Mouse (Mus musculus) forebrain, embryonic 15.5 days (tissue): ENCODE results near the gene Ikzf3. TPM values are rescaled to one million over a fixed set of nuclear protein-coding genes. Genes with fewer than 3 reads are reported as not detected.

ENCODE experiments used
- ATAC-seq: fragments of 200-750 bp; cut with Nextera tagmentation; replicated peaks from 2 replicates; pipeline ENCODE4 v1.8.0; 2017; ENCODE audit warnings: mild to moderate bottlenecking, moderate TSS enrichment, moderate library complexity
- H3K27ac ChIP-seq: fragments of 300-500 bp; sonication (generic); replicated peaks from 2 replicates; pipeline ENCODE4 v1.5.1; 2015; ENCODE audit warnings: mild to moderate bottlenecking, inconsistent platforms
- H3K27me3 ChIP-seq: fragments of 300-500 bp; sonication (generic); 2 replicates; pipeline ENCODE4 v1.6.1; 2015; ENCODE audit warnings: inconsistent platforms
- H3K36me3 ChIP-seq: fragments of 300-500 bp; sonication (generic); 2 replicates; pipeline ENCODE4 v1.6.1; 2015; ENCODE audit warnings: mild to moderate bottlenecking, inconsistent platforms
- H3K4me1 ChIP-seq: fragments of 300-500 bp; sonication (generic); 2 replicates; pipeline ENCODE4 v1.6.1; 2015; ENCODE audit warnings: inconsistent platforms
- H3K4me2 ChIP-seq: fragments of 300-500 bp; sonication (generic); replicated peaks from 2 replicates; pipeline ENCODE4 v1.6.1; 2015; ENCODE audit warnings: mild to moderate bottlenecking, inconsistent platforms
- H3K4me3 ChIP-seq: fragments of 300-500 bp; sonication (generic); 2 replicates; pipeline ENCODE4 v1.5.1; 2015; ENCODE audit warnings: mild to moderate bottlenecking, inconsistent platforms
- H3K9ac ChIP-seq: fragments of 300-500 bp; sonication (generic); replicated peaks from 2 replicates; pipeline ENCODE4 v1.6.1; 2015; ENCODE audit warnings: mild to moderate bottlenecking, inconsistent platforms
- H3K9me3 ChIP-seq: fragments of 300-500 bp; sonication (generic); 2 replicates; pipeline ENCODE4 v1.6.1; 2016; ENCODE audit warnings: inconsistent platforms
- WGBS: fragments of 180-500 bp; shearing (Covaris S2); methylation state at CpG from one replicate; pipeline ENCODE4 v1.1.7; 2015; ENCODE audit warnings: mixed read lengths; 5-methylcytosine and 5-hydroxymethylcytosine counted together
- polyA plus RNA-seq: library from polyadenylated mRNA; unstranded; fragments of >200 nt; fragmentation: Nextera tagmentation; extraction: Ambion mirVana; gene quantifications from 2 replicates; pipeline ENCODE4 v1.2.1, GENCODE M21; 2015

Ikzf3 gene
- polyA plus RNA-seq, 1 experiment from 2014 or later = 0.10 TPM

GRCm38 (mm10) chr11:98584146-98584545, 38.3 kb upstream of the Ikzf3 start:
- no peak for ATAC-seq

GRCm38 (mm10) chr11:98583571-98583970, 37.7 kb upstream of the Ikzf3 start:
- Histone ChIP-seq H3K4me2 (no peak overlapping the region), H3K4me3 (no peak overlapping the region), H3K9me3 (no peaks in the 10 kb centered on the region), H3K27ac (no peak overlapping the region), H3K27me3 (no peaks in the 10 kb centered on the region), H3K9ac (no peak overlapping the region), H3K4me1 (peaks cover 37% of the 10 kb centered on the region), H3K36me3 (peaks cover 25% of the 10 kb centered on the region)
- WGBS = 43% methylated on average over 3 of the region's 3 CpGs
- no peak for ATAC-seq

More at GRCm38 (mm10) chr11:98584146-98584545, 38.3 kb upstream of the Ikzf3 start:
- peaks cover 25% of the 10 kb centered on the region for H3K36me3 ChIP-seq
- no peak overlapping the region for H3K4me3 ChIP-seq
- no peaks in the 10 kb centered on the region for H3K27me3 ChIP-seq
- no peak overlapping the region for H3K9ac ChIP-seq
- H3K27ac ChIP-seq = no peak overlapping the region
- 87% methylated on average over 1 of the region's 1 CpGs for WGBS
- H3K4me2 ChIP-seq = no peak overlapping the region
- no peaks in the 10 kb centered on the region for H3K9me3 ChIP-seq
- H3K4me1 ChIP-seq = peaks cover 40% of the 10 kb centered on the region

GRCm38 (mm10) chr11:98583265-98583552, 37.4 kb upstream of the Ikzf3 start:
- no peak overlapping the region for H3K27ac ChIP-seq
- H3K9ac ChIP-seq = no peak overlapping the region
- H3K36me3 ChIP-seq = peaks cover 25% of the 10 kb centered on the region
- no peak overlapping the region for H3K4me2 ChIP-seq
- no peak overlapping the region for H3K4me3 ChIP-seq
- no peak for ATAC-seq
- H3K27me3 ChIP-seq = no peaks in the 10 kb centered on the region
- WGBS = 89% methylated on average over 3 of the region's 3 CpGs
- H3K4me1 ChIP-seq = peaks cover 34% of the 10 kb centered on the region
- H3K9me3 ChIP-seq = no peaks in the 10 kb centered on the region

GRCm38 (mm10) chr11:98582551-98583264, 36.9 kb upstream of the Ikzf3 start:
- no peaks in the 10 kb centered on the region for H3K27me3 ChIP-seq
- ATAC-seq = no peak
- peaks cover 25% of the 10 kb centered on the region for H3K36me3 ChIP-seq
- H3K9ac ChIP-seq = no peak overlapping the region
- 90% methylated on average over 12 of the region's 12 CpGs for WGBS
- H3K4me2 ChIP-seq = no peak overlapping the region
- H3K4me3 ChIP-seq = no peak overlapping the region
- no peak overlapping the region for H3K27ac ChIP-seq
- peaks cover 29% of the 10 kb centered on the region for H3K4me1 ChIP-seq
- H3K9me3 ChIP-seq = no peaks in the 10 kb centered on the region

GRCm38 (mm10) chr11:98582030-98582388, 36.2 kb upstream of the Ikzf3 start:
- 85% methylated on average over 8 of the region's 8 CpGs for WGBS
- Histone ChIP-seq H3K4me3 (no peak overlapping the region), H3K27me3 (no peaks in the 10 kb centered on the region), H3K9me3 (no peaks in the 10 kb centered on the region), H3K36me3 (peaks cover 25% of the 10 kb centered on the region), H3K4me2 (no peak overlapping the region), H3K4me1 (peaks cover 24% of the 10 kb centered on the region), H3K27ac (no peak overlapping the region), H3K9ac (no peak overlapping the region)
- ATAC-seq = no peak

- Histone ChIP-seq H3K4me3 (no peak overlapping the region), H3K4me1 (peaks cover 22% of the 10 kb centered on the region), H3K27ac (no peak overlapping the region), H3K9me3 (no peaks in the 10 kb centered on the region), H3K4me2 (no peak overlapping the region), H3K9ac (no peak overlapping the region), H3K36me3 (peaks cover 25% of the 10 kb centered on the region), H3K27me3 (no peaks in the 10 kb centered on the region)
- WGBS = 66% methylated on average over 17 of the region's 17 CpGs
- ATAC-seq = no peak
These were observed 35.6 kb upstream of the Ikzf3 start for GRCm38 (mm10) chr11:98581286-98582029.

- Histone ChIP-seq H3K9ac (no peak overlapping the region), H3K9me3 (no peaks in the 10 kb centered on the region), H3K27ac (no peak overlapping the region), H3K27me3 (no peaks in the 10 kb centered on the region), H3K4me1 (peaks cover 12% of the 10 kb centered on the region), H3K4me2 (no peak overlapping the region), H3K36me3 (peaks cover 25% of the 10 kb centered on the region), H3K4me3 (no peak overlapping the region)
- WGBS = 64% methylated on average over 16 of the region's 16 CpGs
- ATAC-seq = no peak
These were observed 34.7 kb upstream of the Ikzf3 start for GRCm38 (mm10) chr11:98580301-98581121.

- Histone ChIP-seq H3K4me2 (no peak overlapping the region), H3K4me3 (no peak overlapping the region), H3K9me3 (no peaks in the 10 kb centered on the region), H3K27me3 (no peaks in the 10 kb centered on the region), H3K27ac (no peak overlapping the region), H3K9ac (no peak overlapping the region), H3K36me3 (peaks cover 17% of the 10 kb centered on the region), H3K4me1 (no peaks in the 10 kb centered on the region)
- no peak for ATAC-seq
- WGBS = 80% methylated on average over 5 of the region's 5 CpGs
These were observed 31.9 kb upstream of the Ikzf3 start for GRCm38 (mm10) chr11:98577776-98578175.

GRCm38 (mm10) chr11:98569461-98569860, 23.6 kb upstream of the Ikzf3 start:
- H3K4me2 ChIP-seq = no peak overlapping the region
- no peaks in the 10 kb centered on the region for H3K9me3 ChIP-seq
- no peak for ATAC-seq
- H3K36me3 ChIP-seq = no peaks in the 10 kb centered on the region
- no peak overlapping the region for H3K4me3 ChIP-seq
- H3K27me3 ChIP-seq = no peaks in the 10 kb centered on the region
- no peaks in the 10 kb centered on the region for H3K4me1 ChIP-seq
- H3K9ac ChIP-seq = no peak overlapping the region
- H3K27ac ChIP-seq = no peak overlapping the region
- 86% methylated on average over 6 of the region's 6 CpGs for WGBS

- no peak overlapping the region for H3K4me2 ChIP-seq
- H3K27me3 ChIP-seq = no peaks in the 10 kb centered on the region
- no peaks in the 10 kb centered on the region for H3K9me3 ChIP-seq
- ATAC-seq = no peak
- no peak overlapping the region for H3K27ac ChIP-seq
- H3K4me1 ChIP-seq = no peaks in the 10 kb centered on the region
- 87% methylated on average over 8 of the region's 8 CpGs for WGBS
- H3K9ac ChIP-seq = no peak overlapping the region
- H3K4me3 ChIP-seq = no peak overlapping the region
- H3K36me3 ChIP-seq = no peaks in the 10 kb centered on the region
These were observed 22.5 kb upstream of the Ikzf3 start for GRCm38 (mm10) chr11:98568326-98568725.

GRCm38 (mm10) chr11:98563921-98564414, 18.1 kb upstream of the Ikzf3 start:
- ATAC-seq = no peak
- H3K27ac ChIP-seq = no peak overlapping the region
- H3K4me3 ChIP-seq = no peak overlapping the region
- no peaks in the 10 kb centered on the region for H3K9me3 ChIP-seq
- H3K4me2 ChIP-seq = no peak overlapping the region
- 53% methylated on average over 13 of the region's 13 CpGs for WGBS
- no peaks in the 10 kb centered on the region for H3K27me3 ChIP-seq
- no peaks in the 10 kb centered on the region for H3K36me3 ChIP-seq
- no peaks in the 10 kb centered on the region for H3K4me1 ChIP-seq
- no peak overlapping the region for H3K9ac ChIP-seq

GRCm38 (mm10) chr11:98563025-98563424, 17.2 kb upstream of the Ikzf3 start:
- H3K4me1 ChIP-seq = no peaks in the 10 kb centered on the region
- ATAC-seq = no peak
- 92% methylated on average over 3 of the region's 3 CpGs for WGBS
- H3K36me3 ChIP-seq = no peaks in the 10 kb centered on the region
- no peak overlapping the region for H3K4me3 ChIP-seq
- H3K9ac ChIP-seq = no peak overlapping the region
- H3K9me3 ChIP-seq = no peaks in the 10 kb centered on the region
- no peak overlapping the region for H3K4me2 ChIP-seq
- H3K27me3 ChIP-seq = no peaks in the 10 kb centered on the region
- no peak overlapping the region for H3K27ac ChIP-seq
